Mouse (Mus musculus) G1E (cell line): ENCODE data around the gene Gab2.

ENCODE experiments used
- CTCF ChIP-seq: IDR thresholded peaks from 2 replicates; pipeline ENCODE4 v1.5.1; 2012; ENCODE audit warnings: low read depth, low read length, inconsistent platforms, mixed read lengths
- GATA1 ChIP-seq: IDR thresholded peaks from 2 replicates; pipeline ENCODE4 v1.6.1; 2012; ENCODE audit warnings: borderline replicate concordance, low read length, inconsistent platforms, mixed read lengths
- TAL1 ChIP-seq: conservative IDR thresholded peaks from 2 replicates; pipeline ENCODE4 v1.6.1; 2012; ENCODE audit warnings: low read depth, low read length, inconsistent platforms, mixed read lengths

- TF ChIP-seq CTCF (no peak), TAL1 (no peak), GATA1 (no peak)
Measured at GRCm38 (mm10) chr7:97039641-97040040, 41.7 kb upstream of the Gab2 start.
